Mouse (Mus musculus) kidney, embryonic 14.5 days (tissue): ENCODE data around the gene Mindy4. TPM values are rescaled to one million over a fixed set of nuclear protein-coding genes. Genes with fewer than 3 reads are reported as not detected.

Source experiments
- ATAC-seq: fragments of 200-750 bp; cut with Nextera tagmentation; 2 replicates; pipeline ENCODE4 v1.8.0; 2017; ENCODE audit warnings: moderate number of reproducible peaks, mild to moderate bottlenecking, moderate TSS enrichment, moderate library complexity; ENCODE audit not compliant: low FRiP score, low TSS enrichment
- H3K27ac ChIP-seq: fragments of 300-500 bp; sonication (generic); 2 replicates; pipeline ENCODE4 v1.5.1; 2014; ENCODE audit warnings: low read depth, mild to moderate bottlenecking, low read length, moderate library complexity, mixed read lengths
- H3K27me3 ChIP-seq: fragments of 300-500 bp; sonication (generic); 2 replicates; pipeline ENCODE4 v1.6.1; 2014; ENCODE audit warnings: mild to moderate bottlenecking, low read length; ENCODE audit not compliant: control insufficient read depth, insufficient read depth
- H3K36me3 ChIP-seq: fragments of 300-500 bp; sonication (generic); 2 replicates; pipeline ENCODE4 v1.6.1; 2014; ENCODE audit warnings: low read length, mixed read lengths; ENCODE audit not compliant: control insufficient read depth, insufficient read depth
- H3K4me1 ChIP-seq: fragments of 300-500 bp; sonication (generic); 2 replicates; pipeline ENCODE4 v1.6.1; 2014; ENCODE audit warnings: low read length, mixed read lengths; ENCODE audit not compliant: control insufficient read depth, insufficient read depth
- H3K4me2 ChIP-seq: fragments of 300-500 bp; sonication (generic); replicated peaks from 2 replicates; pipeline ENCODE4 v1.6.1; 2014; ENCODE audit warnings: low read depth, mild to moderate bottlenecking, low read length
- H3K4me3 ChIP-seq: fragments of 300-500 bp; sonication (generic); 2 replicates; pipeline ENCODE4 v1.5.1; 2014; ENCODE audit warnings: mild to moderate bottlenecking, low read length
- H3K9ac ChIP-seq: fragments of 300-500 bp; sonication (generic); 2 replicates; pipeline ENCODE4 v1.6.1; 2014; ENCODE audit warnings: low read depth, mild to moderate bottlenecking, low read length, moderate library complexity
- H3K9me3 ChIP-seq: fragments of 300-500 bp; sonication (generic); 2 replicates; pipeline ENCODE4 v1.6.1; 2016; ENCODE audit warnings: low read length; ENCODE audit not compliant: control insufficient read depth
- WGBS: fragments of 180-500 bp; shearing (Covaris S2); extraction: QIAGEN DNeasy Blood & Tissue Kit; methylation state at CpG from one replicate; pipeline ENCODE4 v1.1.7; 2014; 5-methylcytosine and 5-hydroxymethylcytosine counted together
- polyA plus RNA-seq: library from polyadenylated mRNA; unstranded; fragments of >200 nt; fragmentation: Nextera tagmentation; extraction: Ambion mirVana; gene quantifications from 2 replicates; pipeline ENCODE4 v1.2.1, GENCODE M21; 2014

The Mindy4 gene
- polyA plus RNA-seq, 1 experiment from 2014 or later, result 17.7 TPM

DNA sequence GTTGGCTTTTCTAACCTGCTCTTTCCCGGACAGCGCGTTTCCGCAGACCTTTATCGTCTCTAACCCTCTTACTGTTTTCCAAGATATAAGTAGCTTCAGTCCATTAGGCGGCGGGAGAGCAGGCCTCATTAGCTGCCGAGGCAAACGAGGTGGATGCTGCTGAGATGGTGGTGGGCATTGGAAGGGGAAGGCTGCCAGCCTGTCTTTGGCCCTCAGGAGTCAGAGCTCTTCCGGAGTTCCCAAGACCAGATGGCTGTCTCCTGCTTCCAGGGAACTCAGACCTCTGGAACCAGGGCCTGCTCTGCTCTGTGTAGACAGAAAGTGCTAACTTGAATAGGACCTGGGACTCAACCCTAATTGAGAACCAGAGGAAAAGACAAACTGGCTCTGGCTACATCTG, 140.3 kb downstream of the Mindy4 start:
- no peak for ATAC-seq
- H3K4me1 ChIP-seq, result no peaks in the 10 kb centered on the region
- no peaks in the 10 kb centered on the region for H3K9me3 ChIP-seq
- 81% methylated on average over 10 of the region's 10 CpGs for WGBS
- no peaks in the 10 kb centered on the region for H3K27me3 ChIP-seq
- H3K4me3 ChIP-seq, result no peak overlapping the region
- H3K36me3 ChIP-seq, result no peaks in the 10 kb centered on the region
- H3K4me2 ChIP-seq, result no peak overlapping the region
- no peak overlapping the region for H3K27ac ChIP-seq
- no peak overlapping the region for H3K9ac ChIP-seq

DNA sequence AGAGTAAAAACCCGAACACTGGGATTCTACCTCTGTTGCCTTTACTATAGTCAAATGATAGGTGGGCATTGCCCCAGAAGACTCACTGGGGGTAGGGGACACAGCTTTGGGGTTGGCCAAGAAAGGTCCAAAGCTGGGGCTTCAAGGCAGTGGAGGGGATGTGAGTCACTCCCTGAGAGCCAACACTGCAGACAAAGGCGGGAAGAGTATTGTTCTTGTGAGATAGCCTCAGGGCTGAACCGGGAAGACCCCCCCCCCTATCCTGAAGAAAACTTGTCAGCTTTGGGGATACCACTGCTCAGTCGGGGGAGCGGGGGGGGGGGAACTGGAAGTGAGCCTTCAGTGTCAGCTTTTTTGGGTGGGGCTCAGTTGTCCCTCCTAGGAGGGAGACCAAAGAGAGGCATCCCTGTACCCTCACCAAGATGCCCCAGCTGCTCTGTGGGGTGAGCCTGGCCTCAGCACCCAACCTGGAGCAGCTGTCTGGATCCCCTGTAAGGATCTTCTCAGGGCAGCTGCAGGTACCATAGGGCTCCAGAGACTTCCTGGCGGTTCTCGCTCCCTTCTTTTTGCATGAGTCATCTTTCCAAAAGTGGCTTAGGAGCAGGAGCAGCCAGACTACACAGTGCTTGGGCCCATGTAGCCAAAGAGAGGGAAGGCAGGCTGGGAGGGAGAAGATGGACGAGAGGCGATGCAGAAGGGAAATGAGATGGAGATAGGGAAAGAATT, 141.3 kb downstream of the Mindy4 start:
- H3K27me3 ChIP-seq, result no peaks in the 10 kb centered on the region
- no peaks in the 10 kb centered on the region for H3K36me3 ChIP-seq
- 93% methylated on average over 9 of the region's 9 CpGs for WGBS
- no peak for ATAC-seq
- H3K9me3 ChIP-seq, result no peaks in the 10 kb centered on the region
- no peak overlapping the region for H3K4me3 ChIP-seq
- no peak overlapping the region for H3K9ac ChIP-seq
- H3K4me1 ChIP-seq, result no peaks in the 10 kb centered on the region
- H3K27ac ChIP-seq, result no peak overlapping the region
- H3K4me2 ChIP-seq, result no peak overlapping the region

DNA sequence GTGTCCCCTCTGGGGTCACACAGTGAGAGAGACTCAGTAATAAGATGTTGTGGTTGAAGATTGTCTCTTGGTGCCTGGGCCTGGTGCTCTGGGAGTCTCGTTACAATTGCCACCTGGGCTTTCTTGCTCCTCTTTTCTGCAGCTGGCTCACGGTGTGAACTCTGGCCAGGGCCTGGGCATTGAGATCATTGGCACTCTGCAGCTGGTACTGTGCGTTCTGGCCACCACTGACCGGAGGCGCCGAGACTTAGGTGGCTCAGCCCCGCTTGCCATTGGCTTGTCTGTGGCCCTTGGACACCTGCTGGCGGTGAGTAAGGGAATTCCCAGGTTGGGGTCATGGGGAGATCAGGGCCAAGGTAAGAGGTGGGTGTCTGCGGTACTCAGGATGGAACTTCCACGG, 142.1 kb downstream of the Mindy4 start:
- Histone ChIP-seq H3K4me2 (no peak overlapping the region), H3K9ac (no peak overlapping the region), H3K4me3 (no peak overlapping the region), H3K4me1 (no peaks in the 10 kb centered on the region), H3K9me3 (no peaks in the 10 kb centered on the region), H3K27me3 (no peaks in the 10 kb centered on the region), H3K27ac (no peak overlapping the region), H3K36me3 (no peaks in the 10 kb centered on the region)
- no peak for ATAC-seq
- 87% methylated on average over 10 of the region's 10 CpGs for WGBS

DNA sequence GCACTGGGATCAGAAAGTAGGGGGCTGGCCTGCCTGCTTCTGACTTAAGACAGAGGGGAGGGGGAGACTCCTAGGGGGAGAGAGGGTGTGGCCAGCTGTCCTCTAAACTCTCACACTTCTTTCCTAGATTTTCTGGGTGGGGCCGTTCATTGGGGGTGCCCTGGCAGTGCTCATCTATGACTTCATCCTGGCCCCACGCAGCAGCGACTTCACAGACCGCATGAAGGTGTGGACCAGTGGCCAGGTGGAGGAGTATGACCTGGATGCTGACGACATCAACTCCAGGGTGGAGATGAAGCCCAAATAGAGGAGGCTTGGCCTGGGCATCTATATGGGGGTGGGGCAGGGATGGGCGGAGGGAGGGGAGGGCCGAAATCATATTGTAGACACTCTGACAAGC, 143.3 kb downstream of the Mindy4 start:
- H3K4me1 ChIP-seq, result no peaks in the 10 kb centered on the region
- no peak overlapping the region for H3K4me2 ChIP-seq
- whole genome bisulfite sequencing, result 83% methylated on average over 7 of the region's 7 CpGs
- no peaks in the 10 kb centered on the region for H3K27me3 ChIP-seq
- no peak overlapping the region for H3K4me3 ChIP-seq
- H3K36me3 ChIP-seq, result no peaks in the 10 kb centered on the region
- H3K27ac ChIP-seq, result no peak overlapping the region
- ATAC-seq, result no peak
- no peaks in the 10 kb centered on the region for H3K9me3 ChIP-seq
- H3K9ac ChIP-seq, result no peak overlapping the region

DNA sequence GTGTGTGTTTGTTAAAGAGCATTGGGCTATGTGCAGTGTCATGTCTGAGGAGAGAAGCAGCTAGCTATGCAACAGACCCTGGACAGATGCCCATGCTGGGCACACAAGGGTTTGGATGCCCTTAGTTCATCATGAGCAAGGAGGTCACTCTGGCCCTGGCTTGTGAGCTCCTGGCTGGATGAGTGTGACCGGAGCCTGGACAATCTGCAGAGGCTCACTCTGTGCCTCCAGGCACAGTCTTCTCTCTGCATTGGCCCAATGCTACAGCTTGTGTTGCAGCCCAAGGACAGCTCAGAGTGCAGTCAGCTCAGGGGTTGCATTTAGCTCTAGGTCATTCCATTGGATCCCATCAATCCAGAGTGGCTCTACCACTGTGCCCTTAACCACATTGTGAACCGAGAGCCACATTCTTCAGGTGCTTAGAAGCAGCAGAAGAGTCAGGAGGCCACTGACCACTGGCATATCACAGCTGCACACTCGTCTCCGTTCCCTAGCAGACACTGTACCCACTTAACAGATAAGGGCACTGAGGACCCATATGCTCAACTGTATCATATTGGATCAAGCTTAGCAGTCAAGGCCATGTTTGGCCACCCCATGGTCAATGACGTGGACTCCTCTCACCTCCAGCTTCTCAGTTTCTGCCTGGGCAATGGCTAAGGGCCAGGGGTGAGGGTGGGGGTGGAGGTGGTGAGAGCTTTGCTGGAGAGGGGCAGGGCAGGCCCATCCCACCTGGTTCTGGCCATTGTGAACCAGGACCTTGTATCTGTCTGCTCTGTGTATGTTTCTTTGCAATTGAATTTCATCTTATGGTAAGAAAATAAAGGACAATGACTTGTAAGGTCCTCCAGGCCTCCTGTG, 144.8 kb downstream of the Mindy4 start:
- no peak for ATAC-seq
- Histone ChIP-seq H3K9ac (no peak overlapping the region), H3K4me1 (no peaks in the 10 kb centered on the region), H3K27ac (no peak overlapping the region), H3K9me3 (no peaks in the 10 kb centered on the region), H3K36me3 (no peaks in the 10 kb centered on the region), H3K27me3 (no peaks in the 10 kb centered on the region), H3K4me2 (no peak overlapping the region), H3K4me3 (no peak overlapping the region)
- WGBS, result 87% methylated on average over 5 of the region's 5 CpGs

DNA sequence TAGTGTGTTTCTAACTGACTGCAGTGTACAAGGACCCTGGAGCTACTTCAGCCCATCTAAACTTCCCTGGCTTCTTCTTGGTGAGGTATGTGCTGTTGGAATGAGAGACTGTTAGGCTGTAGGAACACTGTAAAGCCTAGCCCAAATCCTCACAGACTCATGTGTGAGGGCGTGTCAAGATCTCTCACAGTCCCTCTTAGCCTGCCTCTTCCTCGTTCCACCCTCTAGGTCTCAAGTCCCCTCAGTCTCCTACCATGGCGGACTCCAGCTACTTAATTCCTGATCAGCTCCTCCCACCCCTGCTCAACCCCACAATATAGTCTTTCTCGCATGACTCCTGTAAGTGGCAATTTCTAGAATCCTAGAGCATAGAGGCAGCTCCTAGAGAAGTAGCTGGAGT, 146.0 kb downstream of the Mindy4 start:
- H3K4me3 ChIP-seq, result no peak overlapping the region
- H3K4me1 ChIP-seq, result no peaks in the 10 kb centered on the region
- no peaks in the 10 kb centered on the region for H3K36me3 ChIP-seq
- 85% methylated on average over 4 of the region's 4 CpGs for WGBS
- H3K9ac ChIP-seq, result no peak overlapping the region
- no peak overlapping the region for H3K27ac ChIP-seq
- H3K9me3 ChIP-seq, result no peaks in the 10 kb centered on the region
- no peaks in the 10 kb centered on the region for H3K27me3 ChIP-seq
- no peak for ATAC-seq
- no peak overlapping the region for H3K4me2 ChIP-seq

DNA sequence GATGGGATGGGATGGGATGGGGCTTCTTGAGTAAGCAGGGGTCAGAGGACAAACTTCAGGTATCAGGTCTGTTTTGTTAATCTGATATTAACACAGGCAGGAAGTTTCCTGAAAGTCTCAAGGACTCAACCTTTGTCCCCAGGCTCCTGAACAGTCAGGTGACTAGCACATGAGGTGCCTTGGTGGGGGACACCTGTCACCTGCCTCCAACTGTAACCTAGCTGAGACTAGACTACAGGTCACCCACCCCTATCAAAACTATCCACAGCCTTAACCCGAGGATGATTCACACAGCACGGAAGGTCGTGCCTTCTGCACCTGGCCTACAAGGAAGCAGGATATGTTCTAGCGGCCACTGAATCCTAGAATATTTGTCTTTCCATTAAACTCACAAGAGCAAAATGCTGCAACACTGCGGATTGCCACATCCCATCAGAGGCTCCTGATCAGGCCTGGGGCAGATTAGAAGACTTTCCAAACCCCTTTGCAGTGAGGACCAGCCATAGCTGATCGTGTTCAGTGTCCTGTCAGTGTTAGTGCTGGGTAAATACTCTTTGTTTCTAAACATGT, 147.3 kb downstream of the Mindy4 start:
- H3K36me3 ChIP-seq, result no peaks in the 10 kb centered on the region
- H3K4me2 ChIP-seq, result no peak overlapping the region
- no peak overlapping the region for H3K9ac ChIP-seq
- no peak overlapping the region for H3K27ac ChIP-seq
- no peaks in the 10 kb centered on the region for H3K9me3 ChIP-seq
- H3K27me3 ChIP-seq, result no peaks in the 10 kb centered on the region
- 92% methylated on average over 6 of the region's 6 CpGs for WGBS
- no peaks in the 10 kb centered on the region for H3K4me1 ChIP-seq
- no peak overlapping the region for H3K4me3 ChIP-seq
- ATAC-seq, result no peak

DNA sequence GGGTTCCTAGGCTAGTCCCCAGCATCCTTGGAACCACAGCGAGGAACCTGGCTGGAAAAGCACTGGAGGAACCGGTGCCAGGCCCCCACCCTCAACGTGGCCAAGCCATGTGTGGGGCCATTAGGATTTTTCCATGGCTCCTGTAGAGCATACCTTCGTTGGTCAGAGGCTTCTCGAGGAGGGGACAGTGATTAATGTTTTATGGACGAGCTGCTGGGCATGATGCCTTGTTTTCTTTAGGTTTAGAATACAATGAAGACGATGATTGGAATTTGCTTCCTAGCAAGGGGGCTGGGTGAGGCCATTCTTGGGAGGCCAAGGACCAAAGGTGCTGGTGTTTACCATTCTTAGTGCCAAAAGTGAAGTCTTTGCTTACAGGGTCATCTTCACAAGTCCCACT, 148.5 kb downstream of the Mindy4 start:
- WGBS, result 62% methylated on average over 7 of the region's 7 CpGs
- no peaks in the 10 kb centered on the region for H3K9me3 ChIP-seq
- no peak overlapping the region for H3K9ac ChIP-seq
- H3K4me2 ChIP-seq, result no peak overlapping the region
- no peaks in the 10 kb centered on the region for H3K27me3 ChIP-seq
- ATAC-seq, result no peak
- no peaks in the 10 kb centered on the region for H3K36me3 ChIP-seq
- no peaks in the 10 kb centered on the region for H3K4me1 ChIP-seq
- no peak overlapping the region for H3K27ac ChIP-seq
- H3K4me3 ChIP-seq, result no peak overlapping the region
